Comparison of ENCODE assay signal across 8 mouse cellular contexts in the genomic region with DNA sequence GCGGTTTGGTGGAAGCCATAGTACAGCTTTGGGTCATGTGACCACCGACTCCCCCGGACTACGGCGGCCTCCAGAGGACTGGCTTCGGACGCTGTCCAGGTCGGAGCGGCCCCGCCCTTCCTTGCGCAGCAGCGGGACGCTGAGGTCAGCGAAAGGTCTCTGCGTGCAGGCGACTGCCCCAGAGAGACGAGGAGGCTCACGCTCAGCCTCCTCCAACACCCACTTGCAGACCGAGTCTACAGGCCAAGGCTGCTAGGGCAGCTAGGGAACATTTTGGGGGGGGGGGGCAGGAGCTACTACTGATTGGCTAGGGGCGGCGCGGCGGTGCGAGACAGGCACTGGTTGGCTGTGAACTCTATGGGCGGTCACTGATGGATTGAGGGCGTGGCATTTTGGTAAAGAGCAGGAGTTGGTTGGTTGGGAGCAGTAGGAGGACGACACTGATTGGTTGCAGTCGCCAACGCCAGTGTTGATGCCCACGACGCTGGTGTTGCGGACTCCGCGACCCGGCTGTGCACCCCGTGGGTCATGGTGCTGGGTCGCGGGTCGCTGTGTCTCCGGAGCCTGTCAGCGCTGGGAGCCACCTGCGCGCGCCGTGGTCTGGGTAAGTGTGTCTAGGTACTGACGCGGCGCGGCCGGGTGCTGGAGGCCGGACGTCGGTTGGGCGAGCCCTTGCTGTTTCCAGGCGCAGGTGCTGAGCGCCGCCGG. TPM values are rescaled to one million over a fixed set of nuclear protein-coding genes. Genes with fewer than 3 reads are reported as not detected.
DNase-seq lines count a peak whose midpoint lies in the region; ATAC-seq lines count a peak whose summit lies in the region.

A gene (minus strand): TSS at position 300 of the 708 bp plus-strand sequence.

- peak; percentile 99 for ATAC-seq in inflammation-experienced regulatory T-cells, adult 6 months
- ATAC-seq in megakaryocyte-erythroid progenitor cell, adult 5-6 weeks (replicated peaks; ENCODE audit: low FRiP score, low TSS enrichment, poor library complexity, severe bottlenecking), result peak; percentile 96

- DNase-seq in adrenal gland, adult (ENCODE audit: inconsistent age in 2 of 2, low spot score in 1 of 2), result peak; percentile 97 to 99
- peak; percentile 99 for DNase-seq in embryo, embryonic 10.5 days (ENCODE audit: low spot score)
- DNase-seq in gastrocnemius, postnatal 14 days, result peak; percentile 95
- DNase-seq in left cerebral cortex, postnatal 10 days (ENCODE audit: extremely low spot score in 1 of 2, low spot score in 2 of 2), result peak; percentile 98
- DNase-seq in right cerebral cortex, postnatal 25 days, result peak; percentile 96
- peak; percentile 93 to 94 for DNase-seq in urinary bladder, postnatal 4 days (ENCODE audit: low spot score in 2 of 2)

- intact Hi-C loops in gastrocnemius, postnatal 14 days (cut with DNase I; ENCODE audit: low total_unique reads), result no loop called here
- intact Hi-C loops in left cerebral cortex, postnatal 10 days (cut with DNase I), result no loop called here

RNA-seq across cellular contexts. Expression of the gene that starts here (rescaled TPM):
- total RNA-seq in gastrocnemius, postnatal 14 days (2021), result 10 to 100 TPM; 38.9 to 46.1 TPM
- 1 to 10 TPM; 1.4 to 2.3 (median 2.0) TPM for polyA plus RNA-seq in inflammation-experienced regulatory T-cells, adult 6 months (2017; shearing (Covaris generic))
- 10 to 100 TPM; 14.8 to 16.5 TPM for total RNA-seq in left cerebral cortex, postnatal 10 days (2021)
- total RNA-seq in megakaryocyte-erythroid progenitor cell, adult 5-6 weeks (2014; fragmentation: Nextera tagmentation), result 20.1 and 35.1 TPM in 2 replicates
- 15.7 and 34.7 TPM in 2 replicates for total RNA-seq in megakaryocyte-erythroid progenitor cell, adult 5-6 weeks (2017)

Comparison
In these comparisons a context has a peak if more than half of its experiments do, and no peak if none do; other contexts are left out.
1. Peak in every context shown above with its lines: DNase-seq and ATAC-seq.